Mouse (Mus musculus): Measurements from ENCODE around the gene Ethe1. TPM values are rescaled to one million over a fixed set of nuclear protein-coding genes. Genes with fewer than 3 reads are reported as not detected.

Gene Ethe1
- total RNA-seq (2014; rRNA removed), result 32.2 and 33.4 TPM in 2 replicates
- 31.3 and 31.6 TPM in 2 replicates for polyA plus RNA-seq (2015; fragmentation: Nextera tagmentation; extraction: Ambion mirVana)

DNA sequence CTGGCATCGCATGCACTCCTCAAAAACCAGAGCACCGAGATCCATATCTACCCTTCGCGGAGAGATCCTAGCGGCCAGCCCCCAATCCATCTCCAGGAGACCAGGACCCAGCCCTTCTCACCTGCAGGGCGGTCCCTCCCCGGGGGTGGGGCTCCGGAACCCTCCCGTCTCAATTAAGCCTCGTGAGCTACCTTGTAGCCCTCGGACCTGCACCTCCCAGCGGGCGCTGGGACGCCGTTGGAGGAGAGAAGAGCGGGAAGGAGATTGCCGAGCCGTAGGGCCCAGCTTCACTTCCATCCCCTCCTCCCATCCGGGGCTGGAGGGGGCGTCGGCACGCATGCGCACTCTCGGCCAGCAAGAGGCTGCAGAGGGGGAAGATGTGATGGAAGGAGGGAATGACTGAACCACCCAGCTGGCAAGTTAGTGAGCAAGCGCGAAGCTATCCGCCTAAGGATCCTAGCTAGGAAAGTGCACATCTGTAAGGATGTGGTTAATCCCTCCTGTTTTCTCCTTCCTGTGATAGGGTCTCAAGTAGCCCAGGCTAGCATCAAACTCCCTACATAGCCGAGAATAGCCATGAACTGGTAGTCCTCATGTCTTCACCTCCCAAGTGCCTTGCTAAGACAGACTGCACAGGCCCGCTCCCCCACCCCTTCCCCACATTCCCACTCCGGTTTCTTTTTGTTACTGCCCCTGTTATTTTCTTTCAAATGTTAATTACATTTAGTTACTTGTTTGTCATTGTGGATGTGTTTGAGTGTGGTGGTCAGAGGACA is at the start of gene Ethe1, which contains the start of gene Zfp575:
Ethe1 (plus strand) TSS at position 214 of the 776 bp plus-strand sequence.
Zfp575 (minus strand) TSS at position 312 of the 776 bp plus-strand sequence.
- Histone ChIP-seq H3K4me2 (ENCODE audit: low read depth, low read length, poor library complexity, severe bottlenecking) (peak within 1 kb of the TSS; percentile 66), H3K36me3 (ENCODE audit: insufficient read depth, low read length) (0 out of 2 replicates have a peak, but pooled peaks cover 3% of the 10 kb centered on the region), H3K27ac (ENCODE audit: low read depth, low read length) (peak within 1 kb of the TSS; percentile 71), H3K27me3 (ENCODE audit: insufficient read depth, low read length) (no peaks in the 10 kb centered on the region), H3K4me3 (ENCODE audit: low read depth, low read length) (peak within 1 kb of the TSS; percentile 64), H3K9me3 (ENCODE audit: low read length) (no peaks in the 10 kb centered on the region), H3K4me1 (ENCODE audit: insufficient read depth, low read length) (no peaks in the 10 kb centered on the region), H3K9ac (replicated peaks; ENCODE audit: low read length, poor library complexity, severe bottlenecking) (peak within 1 kb of the TSS; percentile 90)
- peak; percentile 84 for DNase-seq (ENCODE audit: low spot score)
- TF ChIP-seq CTCF (IDR thresholded peaks at IDR 0.05), result no peak
- peak; percentile 83 for ATAC-seq (ENCODE audit: low FRiP score)
- 5% methylated on average over 30 of the region's 30 CpGs for WGBS

DNA sequence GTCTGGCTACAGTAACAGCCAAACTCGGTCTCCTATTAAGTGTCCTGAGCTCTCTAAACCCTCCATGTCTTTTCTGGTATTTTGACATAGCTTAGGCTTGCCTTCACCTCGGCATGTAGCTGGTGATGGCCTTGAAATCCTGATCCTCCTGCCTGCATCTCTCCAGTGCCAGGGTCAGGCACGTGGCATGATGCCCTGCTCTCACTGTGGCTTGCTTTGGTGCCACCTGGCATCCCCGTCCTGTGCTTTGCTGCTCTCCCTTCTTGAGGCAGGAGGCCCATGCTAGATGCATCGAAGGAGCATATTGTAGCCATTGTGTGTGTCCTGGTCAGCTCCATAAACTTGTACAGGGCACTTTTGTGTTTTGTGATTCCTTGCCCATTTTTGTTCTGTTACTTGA is 49.8 kb upstream of the Ethe1 start:
- no peak for TF ChIP-seq CTCF (IDR thresholded peaks at IDR 0.05)
- WGBS, result 77% methylated on average over 5 of the region's 5 CpGs
- Histone ChIP-seq H3K27ac (ENCODE audit: low read depth, low read length) (no peak overlapping the region; the same call in 1 of the 2 replicates), H3K9ac (replicated peaks; ENCODE audit: low read length, poor library complexity, severe bottlenecking) (no peak overlapping the region), H3K4me2 (ENCODE audit: low read depth, low read length, poor library complexity, severe bottlenecking) (no peak overlapping the region), H3K9me3 (ENCODE audit: low read length) (no peaks in the 10 kb centered on the region), H3K4me1 (ENCODE audit: insufficient read depth, low read length) (peaks cover 9% of the 10 kb centered on the region; the same call in 1 of the 2 replicates), H3K4me3 (ENCODE audit: low read depth, low read length) (no peak overlapping the region), H3K36me3 (ENCODE audit: insufficient read depth, low read length) (peaks cover 25% of the 10 kb centered on the region), H3K27me3 (ENCODE audit: insufficient read depth, low read length) (no peaks in the 10 kb centered on the region)
- DNase-seq (ENCODE audit: low spot score), result no peak
- ATAC-seq (ENCODE audit: low FRiP score), result no peak

DNA sequence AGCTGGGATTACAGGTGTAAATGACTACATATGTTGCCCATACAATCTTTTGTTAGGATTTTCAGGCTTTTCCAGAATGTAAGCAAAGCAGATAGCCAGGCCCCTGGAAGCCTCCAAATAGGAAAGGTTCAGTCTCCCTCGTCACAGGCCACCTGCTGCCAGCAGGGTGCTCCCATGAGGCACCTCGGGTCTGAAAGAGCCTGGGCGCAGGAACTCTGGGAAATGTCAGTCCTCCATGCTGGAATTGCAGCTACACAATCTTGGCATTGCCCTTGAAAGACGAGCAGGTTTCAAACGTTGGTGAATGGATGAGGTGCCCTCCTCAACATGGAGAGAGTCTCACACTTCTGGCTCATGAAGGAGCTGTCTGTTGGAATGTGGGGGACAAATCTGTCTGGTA is 49.2 kb upstream of the Ethe1 start:
- Histone ChIP-seq H3K27ac (ENCODE audit: low read depth, low read length) (no peak overlapping the region), H3K27me3 (ENCODE audit: insufficient read depth, low read length) (no peaks in the 10 kb centered on the region), H3K9me3 (ENCODE audit: low read length) (no peaks in the 10 kb centered on the region), H3K4me3 (ENCODE audit: low read depth, low read length) (no peak overlapping the region), H3K4me1 (ENCODE audit: insufficient read depth, low read length) (peaks cover 8% of the 10 kb centered on the region; the same call in 1 of the 2 replicates), H3K36me3 (ENCODE audit: insufficient read depth, low read length) (peaks cover 25% of the 10 kb centered on the region), H3K9ac (replicated peaks; ENCODE audit: low read length, poor library complexity, severe bottlenecking) (no peak overlapping the region), H3K4me2 (ENCODE audit: low read depth, low read length, poor library complexity, severe bottlenecking) (no peak overlapping the region)
- 39% methylated on average over 5 of the region's 5 CpGs for WGBS
- TF ChIP-seq CTCF (IDR thresholded peaks at IDR 0.05), result peak; percentile 50
- ATAC-seq (ENCODE audit: low FRiP score) (no peak; the same call in 1 of the 2 replicates), DNase-seq (ENCODE audit: low spot score) (no peak)

DNA sequence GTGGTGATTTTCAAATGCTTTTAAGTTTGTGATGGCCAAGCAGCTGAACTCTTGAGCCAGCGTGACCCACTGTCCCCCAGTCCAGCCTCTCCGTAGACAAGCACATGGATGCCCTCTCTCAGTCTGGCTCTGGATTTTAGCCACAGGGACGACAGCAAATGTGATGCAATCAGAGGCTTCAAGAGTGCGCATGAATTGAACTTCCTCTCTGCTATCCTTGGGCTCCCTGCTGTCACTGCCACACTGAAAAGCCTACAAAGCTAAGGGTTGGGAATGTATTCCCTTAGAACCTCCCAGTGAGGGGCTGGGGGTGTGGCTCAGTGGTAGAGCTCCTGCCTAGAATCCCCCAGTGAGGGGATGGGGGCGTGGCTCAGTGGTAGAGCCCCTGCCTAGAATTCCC is 48.6 kb upstream of the Ethe1 start:
- WGBS, result 81% methylated on average over 5 of the region's 5 CpGs
- H3K4me1 ChIP-seq (ENCODE audit: insufficient read depth, low read length), result peaks cover 7% of the 10 kb centered on the region; the same call in 1 of the 2 replicates
- H3K27me3 ChIP-seq (ENCODE audit: insufficient read depth, low read length), result no peaks in the 10 kb centered on the region
- no peak overlapping the region for H3K4me3 ChIP-seq (ENCODE audit: low read depth, low read length)
- H3K9me3 ChIP-seq (ENCODE audit: low read length), result no peaks in the 10 kb centered on the region
- no peak for TF ChIP-seq CTCF (IDR thresholded peaks at IDR 0.05)
- DNase-seq (ENCODE audit: low spot score), result no peak
- ATAC-seq (ENCODE audit: low FRiP score), result no peak
- no peak overlapping the region for H3K4me2 ChIP-seq (ENCODE audit: low read depth, low read length, poor library complexity, severe bottlenecking)
- no peak overlapping the region for H3K9ac ChIP-seq (replicated peaks; ENCODE audit: low read length, poor library complexity, severe bottlenecking)
- H3K27ac ChIP-seq (ENCODE audit: low read depth, low read length), result no peak overlapping the region
- peaks cover 21% of the 10 kb centered on the region for H3K36me3 ChIP-seq (ENCODE audit: insufficient read depth, low read length)

DNA sequence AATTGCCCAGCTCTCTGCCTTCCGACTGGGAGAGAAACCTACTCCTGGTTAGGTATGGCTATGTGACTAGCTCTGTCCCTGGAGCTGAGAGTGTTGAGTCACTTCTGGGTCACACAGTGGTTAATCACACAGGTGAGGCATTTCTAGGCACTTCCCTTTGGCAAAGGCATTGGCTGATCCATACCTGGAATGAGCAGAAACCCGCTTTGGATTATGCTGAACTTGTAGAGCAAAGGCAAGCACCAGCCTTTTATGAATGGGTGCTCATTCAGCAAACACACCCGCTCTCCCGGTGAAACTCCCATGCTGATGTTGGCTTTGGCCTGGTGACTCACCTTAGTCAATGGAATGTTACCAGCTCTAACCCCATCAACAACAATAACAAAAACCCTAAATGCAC is 47.7 kb upstream of the Ethe1 start:
- no peak overlapping the region for H3K4me3 ChIP-seq (ENCODE audit: low read depth, low read length)
- H3K27me3 ChIP-seq (ENCODE audit: insufficient read depth, low read length), result no peaks in the 10 kb centered on the region
- ATAC-seq (ENCODE audit: low FRiP score) (no peak), DNase-seq (ENCODE audit: low spot score) (no peak)
- no peaks in the 10 kb centered on the region for H3K4me1 ChIP-seq (ENCODE audit: insufficient read depth, low read length)
- H3K27ac ChIP-seq (ENCODE audit: low read depth, low read length), result no peak overlapping the region
- TF ChIP-seq CTCF (IDR thresholded peaks at IDR 0.05), result no peak
- H3K9ac ChIP-seq (replicated peaks; ENCODE audit: low read length, poor library complexity, severe bottlenecking), result no peak overlapping the region
- H3K36me3 ChIP-seq (ENCODE audit: insufficient read depth, low read length), result peaks cover 14% of the 10 kb centered on the region
- no peaks in the 10 kb centered on the region for H3K9me3 ChIP-seq (ENCODE audit: low read length)
- 95% methylated on average over 4 of the region's 4 CpGs for WGBS
- no peak overlapping the region for H3K4me2 ChIP-seq (ENCODE audit: low read depth, low read length, poor library complexity, severe bottlenecking)

DNA sequence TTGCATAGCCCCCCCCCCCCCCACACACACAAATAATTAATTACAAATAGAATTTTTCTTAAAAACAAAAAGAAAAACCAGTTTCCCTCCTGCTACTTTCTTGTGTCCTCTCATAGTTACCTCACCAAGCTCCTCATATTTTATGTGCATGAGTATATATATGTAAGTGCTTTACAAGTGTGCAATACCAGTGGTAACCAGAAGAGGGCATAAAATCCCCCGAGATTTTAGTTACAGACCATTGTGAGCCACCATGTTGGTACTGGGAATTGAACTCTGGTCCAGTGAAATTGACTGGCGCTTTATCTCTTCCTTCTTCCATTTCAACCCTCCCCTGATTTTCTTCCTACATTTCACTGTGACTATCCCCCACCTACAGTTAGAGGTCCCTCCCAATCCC is 42.8 kb upstream of the Ethe1 start:
- Histone ChIP-seq H3K9me3 (ENCODE audit: low read length) (no peaks in the 10 kb centered on the region), H3K36me3 (ENCODE audit: insufficient read depth, low read length) (no peaks in the 10 kb centered on the region), H3K4me1 (ENCODE audit: insufficient read depth, low read length) (peaks cover 8% of the 10 kb centered on the region; the same call in 1 of the 2 replicates), H3K9ac (replicated peaks; ENCODE audit: low read length, poor library complexity, severe bottlenecking) (no peak overlapping the region), H3K4me2 (ENCODE audit: low read depth, low read length, poor library complexity, severe bottlenecking) (no peak overlapping the region), H3K27me3 (ENCODE audit: insufficient read depth, low read length) (no peaks in the 10 kb centered on the region), H3K27ac (ENCODE audit: low read depth, low read length) (no peak overlapping the region), H3K4me3 (ENCODE audit: low read depth, low read length) (no peak overlapping the region)
- peak; percentile 38 for TF ChIP-seq CTCF (IDR thresholded peaks at IDR 0.05)
- 94% methylated on average over 2 of the region's 2 CpGs for WGBS
- DNase-seq (ENCODE audit: low spot score), result no peak
- ATAC-seq (ENCODE audit: low FRiP score), result no peak

Measured in midbrain, postnatal 0 days (tissue).